Mouse (Mus musculus) lung, postnatal 10 days (tissue): ENCODE measurements around the gene Tnfsf9.

Experiments used
- DNase-seq: peaks from one replicate; pipeline ENCODE4 v3.0.0; 2021

The Tnfsf9 gene

GRCm38 (mm10) chr17:57135635-57136034, 30.5 kb downstream of the Tnfsf9 start:
- DNase-seq: no peak

GRCm38 (mm10) chr17:57138676-57139075, 33.6 kb downstream of the Tnfsf9 start:
- no peak for DNase-seq

- DNase-seq: no peak
These were observed 34.6 kb downstream of the Tnfsf9 start for GRCm38 (mm10) chr17:57139708-57140107.

DNA sequence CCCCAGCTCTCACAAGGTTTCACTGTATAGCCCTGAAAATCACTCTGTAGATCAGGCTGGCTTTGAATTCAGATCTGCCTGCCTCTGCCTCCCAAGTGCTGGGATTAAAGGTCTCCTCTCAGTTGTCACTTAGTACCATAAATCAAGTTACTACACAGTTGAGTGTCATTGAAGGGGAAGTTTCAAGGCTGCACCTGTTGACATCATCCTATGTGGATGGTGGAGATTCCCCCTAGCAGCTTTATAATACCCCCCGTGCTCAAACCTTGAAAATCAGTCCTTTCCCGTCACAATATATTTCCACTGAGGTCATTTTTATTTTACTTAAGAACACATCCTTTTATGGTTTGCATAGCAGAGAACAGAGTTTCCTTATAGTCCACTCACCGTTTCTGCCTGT, 38.6 kb downstream of the Tnfsf9 start:
- no peak for DNase-seq

DNA sequence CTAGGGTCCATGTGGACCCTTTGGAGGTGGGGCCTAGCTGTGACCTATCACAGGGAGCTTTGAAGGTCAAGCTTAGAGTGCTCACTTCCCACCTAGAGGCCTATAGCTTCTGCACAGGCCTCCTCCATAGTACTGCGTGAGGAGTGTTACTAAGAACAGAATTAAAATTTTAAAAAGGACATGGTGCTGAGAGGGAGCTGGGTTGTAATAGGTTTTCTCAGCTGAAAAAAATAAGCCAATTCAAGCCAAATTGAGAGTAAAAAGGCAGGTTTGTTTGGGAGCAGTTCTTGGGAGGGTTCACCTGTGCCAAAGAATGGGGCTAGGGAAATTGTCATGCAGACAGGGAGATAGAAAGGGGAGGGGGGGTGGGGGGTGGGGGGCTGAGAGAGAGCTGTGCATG, 40.0 kb downstream of the Tnfsf9 start:
- DNase-seq: no peak

DNA sequence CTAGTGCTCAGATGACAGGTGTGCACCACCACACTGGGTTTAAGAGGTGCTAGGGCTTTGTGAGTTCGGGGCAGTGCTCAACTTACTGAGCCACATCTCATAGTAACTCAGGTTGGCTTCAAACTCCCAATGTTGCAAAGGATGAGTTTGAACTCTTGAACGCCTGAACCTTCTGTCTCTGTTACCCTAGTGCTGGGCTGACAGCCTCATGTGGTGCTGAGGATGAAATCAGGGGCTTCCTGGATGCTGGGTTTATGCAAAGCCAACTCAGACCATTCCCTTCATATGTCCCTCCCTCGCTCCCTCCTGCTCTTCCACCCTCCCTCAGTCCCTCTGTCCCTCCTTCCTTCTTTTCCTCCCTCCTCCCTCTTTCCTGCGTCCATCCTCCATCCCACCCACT, 43.2 kb downstream of the Tnfsf9 start:
- no peak for DNase-seq

- DNase-seq: no peak
These were observed 44.1 kb downstream of the Tnfsf9 start, which contains the start of gene Cd70 for GRCm38 (mm10) chr17:57148994-57149803. Gene Cd70, minus strand, starts transcription at chr17:57149777.

GRCm38 (mm10) chr17:57153006-57153405, 47.9 kb downstream of the Tnfsf9 start:
- no peak for DNase-seq

DNA sequence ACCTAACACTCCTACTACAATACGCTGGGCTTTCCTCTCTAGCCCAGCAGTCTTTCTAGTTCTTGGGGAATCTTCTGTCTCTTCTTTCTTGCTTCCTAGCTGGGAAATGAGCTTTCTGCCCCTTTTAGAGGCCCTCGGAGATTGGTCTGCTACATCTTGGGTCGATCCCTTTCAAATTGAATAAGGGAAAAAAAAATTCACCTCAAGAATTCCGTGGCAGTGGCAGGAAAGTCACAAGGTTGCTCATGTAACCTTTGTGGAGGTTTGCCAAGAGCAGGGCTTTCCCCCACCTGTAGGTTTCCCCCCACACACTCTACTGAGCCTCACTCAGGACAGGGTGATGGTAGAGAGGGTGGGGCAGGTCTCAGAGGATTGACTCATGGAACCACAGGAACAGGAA, 48.7 kb downstream of the Tnfsf9 start:
- no peak for DNase-seq
